Mouse (Mus musculus) adipocyte (in vitro differentiated cells): ENCODE data around the gene Ly9.

Experiments used
- DNase-seq: peaks from one replicate; pipeline ENCODE4 v3.0.0-alpha.2; 2016; ENCODE audit warnings: low spot score

Ly9 gene

DNA sequence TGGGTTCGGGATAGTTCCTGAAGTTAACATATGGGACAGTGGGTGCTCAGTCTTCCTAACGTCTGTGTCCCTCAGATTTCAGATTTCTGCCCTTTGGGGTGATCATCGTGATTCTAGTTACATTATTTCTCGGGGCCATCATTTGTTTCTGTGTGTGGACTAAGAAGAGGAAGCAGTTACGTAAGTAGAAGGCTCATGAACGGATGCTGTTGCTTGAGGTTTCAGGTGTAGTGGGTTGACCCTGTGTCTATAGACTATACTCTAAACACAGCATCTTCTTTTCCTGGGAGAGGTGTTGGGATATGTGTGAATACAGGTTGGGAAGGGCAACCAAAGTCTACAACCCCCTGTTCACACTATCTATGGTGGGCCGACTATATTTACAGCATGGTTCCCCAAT is 30.0 kb downstream of the Ly9 start:
- peak; percentile 3 for DNase-seq

GRCm38 (mm10) chr1:171568436-171568835 is 38.8 kb downstream of the Ly9 start:
- peak; percentile 28 for DNase-seq

- peak; percentile 38 for DNase-seq
These were observed 40.4 kb downstream of the Ly9 start for GRCm38 (mm10) chr1:171566777-171567176.

DNA sequence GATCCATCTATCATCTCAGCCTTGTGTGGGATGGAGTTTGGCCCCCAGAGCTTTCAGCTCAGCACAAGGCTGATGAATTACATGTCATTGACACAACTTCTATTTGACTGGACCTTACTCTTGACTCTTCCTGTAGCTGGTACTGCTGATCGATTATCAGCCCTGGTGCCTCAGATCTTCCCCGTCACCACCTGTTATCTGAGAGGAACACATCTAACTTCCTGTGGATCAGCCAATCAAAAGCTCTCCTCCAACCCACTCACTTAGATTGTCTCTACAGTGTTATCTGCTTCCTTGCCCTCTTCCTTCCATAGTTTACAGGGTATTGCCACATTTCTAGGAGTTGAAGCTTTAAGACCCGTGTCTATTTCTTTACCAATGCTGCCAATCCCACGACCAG is 41.3 kb downstream of the Ly9 start:
- DNase-seq = no peak

GRCm38 (mm10) chr1:171564247-171564646 is 43.0 kb downstream of the Ly9 start:
- DNase-seq = peak; percentile 41

DNA sequence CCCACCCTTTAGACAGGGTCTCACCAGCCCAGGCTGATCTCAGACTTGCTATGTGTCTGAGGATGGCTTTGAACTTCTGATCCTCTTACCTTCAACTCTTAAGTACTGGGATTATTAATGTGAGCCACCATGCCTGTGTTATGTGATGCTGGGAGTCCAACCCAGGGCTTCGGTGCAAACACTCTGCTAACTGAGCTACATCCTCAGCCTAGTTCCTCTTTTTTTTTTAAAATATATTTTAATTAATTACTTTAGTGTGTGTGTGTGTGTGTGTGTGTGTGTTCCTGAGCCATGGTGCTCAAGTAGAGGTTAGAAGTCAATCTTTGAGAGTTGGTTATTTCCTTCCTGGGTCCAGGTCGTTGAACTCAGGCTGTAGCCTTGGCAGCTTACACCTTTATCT is 44.2 kb downstream of the Ly9 start:
- no peak for DNase-seq

- DNase-seq = no peak
These were observed 45.5 kb downstream of the Ly9 start for GRCm38 (mm10) chr1:171561639-171562225.

DNA sequence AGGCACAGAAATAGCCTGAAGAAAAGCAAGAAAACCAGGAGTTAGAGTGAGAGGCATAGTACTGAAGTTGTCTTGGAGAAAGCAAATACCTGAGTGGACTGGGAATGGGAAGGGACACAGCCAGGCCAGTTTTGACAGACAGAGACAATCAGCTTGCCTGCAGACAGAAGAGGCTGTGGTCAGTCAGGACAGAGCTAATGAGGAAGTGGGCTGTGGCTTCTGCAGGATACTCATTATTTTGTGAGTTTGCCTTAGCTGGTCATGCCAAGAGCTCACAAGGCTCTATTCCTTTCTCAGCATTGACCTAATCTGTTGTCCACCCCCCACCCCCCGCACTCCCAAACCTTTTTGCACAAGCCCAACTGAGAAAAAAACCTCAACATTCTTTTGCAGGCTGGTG is 46.0 kb downstream of the Ly9 start:
- DNase-seq = no peak

GRCm38 (mm10) chr1:171560262-171560661 is 46.9 kb downstream of the Ly9 start:
- DNase-seq = no peak

DNA sequence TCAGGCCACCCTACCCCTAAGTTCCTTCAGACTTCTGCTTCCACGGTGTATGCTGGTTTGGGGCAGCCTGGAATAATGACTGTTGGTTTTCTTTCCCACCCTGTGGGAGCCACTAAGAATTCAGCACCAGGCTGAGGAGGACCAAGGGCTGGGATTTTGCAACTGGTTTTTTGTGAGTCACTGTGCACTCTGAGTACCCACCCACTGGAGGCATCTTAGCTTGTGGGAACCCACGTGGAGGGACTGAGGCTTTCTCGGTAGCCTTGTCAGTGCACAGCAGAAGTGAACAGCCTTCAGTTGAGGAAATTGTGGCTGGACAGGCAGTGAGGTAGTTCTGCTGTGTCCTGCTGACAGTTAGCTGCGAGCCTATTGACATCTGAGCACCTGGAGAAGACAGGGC is 48.3 kb downstream of the Ly9 start, which contains the start of gene Cd244a:
TSS of gene Cd244a (plus strand) at position 296 of the 400 bp plus-strand sequence.
- no peak for DNase-seq

GRCm38 (mm10) chr1:171558407-171558806 is 48.8 kb downstream of the Ly9 start:
- no peak for DNase-seq

DNA sequence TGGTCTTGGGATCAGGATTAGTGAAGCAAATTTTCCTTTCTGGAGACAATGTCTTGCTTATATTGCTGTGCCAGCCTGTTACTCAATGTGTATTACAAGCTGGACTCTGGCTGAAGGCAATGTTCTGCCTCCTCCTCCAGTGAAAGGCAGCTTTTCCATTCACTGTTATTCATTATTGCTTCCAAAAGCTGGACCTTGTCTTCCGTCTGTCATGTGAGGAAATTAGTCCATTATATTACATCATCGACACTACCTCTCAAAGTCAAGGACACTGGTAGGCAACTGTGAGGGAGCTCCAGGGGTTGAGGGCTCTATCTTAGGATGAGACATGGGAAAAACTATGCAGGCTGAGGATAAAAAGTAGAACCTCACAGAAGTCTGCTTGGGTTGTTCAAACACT is 50.8 kb downstream of the Ly9 start:
- DNase-seq = no peak

- no peak for DNase-seq
These were observed 53.6 kb downstream of the Ly9 start for GRCm38 (mm10) chr1:171553359-171554341.

DNA sequence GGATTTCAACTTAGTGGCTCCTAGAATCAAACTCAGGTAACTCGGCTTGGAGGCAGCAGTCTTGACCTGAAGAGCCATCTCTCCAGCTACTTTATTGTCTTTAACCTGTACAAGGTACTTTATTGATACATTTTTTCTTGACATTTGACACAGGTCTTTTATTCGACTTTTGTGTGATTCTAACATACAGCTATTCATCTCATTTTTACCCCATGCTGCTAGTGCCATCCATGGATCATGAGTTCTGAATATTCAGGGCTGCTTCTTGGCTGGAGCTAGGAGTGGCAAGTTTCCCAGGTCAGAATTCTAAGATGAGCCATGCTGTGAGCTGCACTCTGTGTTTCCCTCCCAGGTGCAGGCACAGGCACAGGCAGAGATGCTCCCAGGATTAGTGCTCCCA is 55.0 kb downstream of the Ly9 start:
- DNase-seq = no peak

DNA sequence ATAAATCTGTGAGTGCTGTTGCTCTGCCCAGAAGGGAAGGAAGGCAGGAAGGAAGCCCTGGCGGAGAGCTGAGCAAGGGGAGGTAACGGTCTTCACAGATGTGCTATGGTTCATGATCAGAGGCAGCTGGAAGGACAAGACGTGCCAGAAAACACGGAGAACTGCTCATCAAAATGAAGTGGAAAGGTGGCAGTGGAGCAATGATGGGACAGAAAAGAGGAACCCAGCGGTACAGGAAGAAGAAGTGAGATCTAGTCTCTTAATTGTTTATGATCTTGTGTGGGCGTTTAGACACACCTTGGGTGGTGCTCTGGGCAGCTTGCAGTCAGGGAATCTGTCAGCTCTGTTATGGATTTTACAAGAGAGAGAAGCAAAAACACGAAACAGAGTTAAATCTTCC is 55.9 kb downstream of the Ly9 start:
- DNase-seq = no peak

- DNase-seq = no peak
These were observed 66.5 kb downstream of the Ly9 start for GRCm38 (mm10) chr1:171540694-171541093.
